Mouse (Mus musculus): ENCODE measurements around the gene Atad5.
"Not testable (repeated sequence)": the region's sequence is repeated elsewhere in the genome, so short reads cannot be mapped to it uniquely, and the experiment has no call there.

The Atad5 gene

DNA sequence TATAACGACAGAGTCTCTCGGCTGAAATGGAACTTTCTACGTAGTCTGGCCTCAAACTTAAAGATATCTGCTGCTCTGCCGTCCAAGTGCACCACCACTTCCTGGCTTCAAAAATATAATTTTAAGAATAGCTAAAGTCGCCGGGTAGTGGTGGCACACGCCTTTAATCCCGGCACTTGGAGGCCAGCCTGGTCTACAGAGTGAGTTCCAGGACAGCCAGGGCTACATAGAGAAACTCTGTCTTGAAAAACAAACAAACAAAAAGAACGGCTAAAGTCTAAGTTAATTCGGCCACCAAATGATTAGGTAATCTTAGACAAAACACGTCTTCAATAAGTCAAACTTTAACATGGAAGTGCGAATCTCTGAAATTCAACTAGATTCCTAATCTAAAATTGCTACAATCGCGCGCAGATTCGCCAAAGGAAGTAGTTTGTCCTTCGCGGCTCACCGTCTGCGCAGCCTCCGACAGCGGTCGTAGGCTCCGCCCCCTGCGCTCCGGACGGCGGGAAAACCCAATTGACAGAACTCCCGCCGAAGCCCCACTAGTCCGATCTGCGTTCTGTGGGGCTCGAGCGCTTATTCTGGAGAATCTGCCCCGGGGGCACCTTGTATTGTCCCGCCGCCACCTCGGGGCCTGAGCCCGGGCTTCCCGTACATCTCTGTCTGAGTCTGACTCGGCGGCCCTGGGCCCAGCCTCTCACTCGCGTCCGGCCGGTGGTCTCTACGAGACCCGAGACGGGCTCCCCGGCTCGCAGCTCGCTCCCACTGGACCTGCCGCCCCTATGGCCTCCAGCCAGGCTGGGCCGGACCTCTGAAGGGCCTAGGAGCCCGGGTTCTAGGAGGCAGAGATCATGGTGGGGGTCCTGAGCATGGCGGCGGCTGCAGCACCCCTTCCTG is at the start of gene Atad5:
TSS of gene Atad5 (plus strand) at position 484 of the 900 bp plus-strand sequence.
- peak; percentile 88 to 90 for DNase-seq (ENCODE audit: low spot score in 2 of 2)

- DNase-seq (ENCODE audit: low spot score in 2 of 2): peak in 1 of 2 experiments; percentile 48
Observed at GRCm38 (mm10) chr11:80042615-80043418, 46.4 kb upstream of the Atad5 start.

- DNase-seq (ENCODE audit: low spot score in 2 of 2): no peak
Observed at GRCm38 (mm10) chr11:80043419-80043817, 45.8 kb upstream of the Atad5 start.

- no peak for DNase-seq (ENCODE audit: low spot score in 2 of 2)
Observed at GRCm38 (mm10) chr11:80046856-80047255, 42.3 kb upstream of the Atad5 start.

DNA sequence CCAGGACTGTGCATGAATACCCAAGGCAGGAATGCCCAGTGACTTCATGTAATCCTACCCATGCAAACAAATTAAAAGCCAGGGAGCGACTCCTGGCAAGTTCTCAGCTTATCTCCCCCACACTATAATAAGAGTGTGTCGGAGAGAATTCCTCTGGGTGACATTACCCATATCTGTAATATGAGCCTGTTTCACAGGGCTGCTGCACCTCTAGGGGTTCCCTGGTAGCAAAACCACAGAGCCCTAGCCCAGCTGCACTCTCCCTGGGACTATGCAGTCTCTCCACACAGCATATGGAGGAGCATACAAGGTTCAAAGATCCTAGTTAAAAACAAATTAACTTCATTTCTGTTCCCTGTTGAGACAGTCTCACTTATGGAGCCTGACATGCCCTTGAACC is 39.1 kb upstream of the Atad5 start:
- DNase-seq (ENCODE audit: low spot score in 2 of 2): no peak

DNA sequence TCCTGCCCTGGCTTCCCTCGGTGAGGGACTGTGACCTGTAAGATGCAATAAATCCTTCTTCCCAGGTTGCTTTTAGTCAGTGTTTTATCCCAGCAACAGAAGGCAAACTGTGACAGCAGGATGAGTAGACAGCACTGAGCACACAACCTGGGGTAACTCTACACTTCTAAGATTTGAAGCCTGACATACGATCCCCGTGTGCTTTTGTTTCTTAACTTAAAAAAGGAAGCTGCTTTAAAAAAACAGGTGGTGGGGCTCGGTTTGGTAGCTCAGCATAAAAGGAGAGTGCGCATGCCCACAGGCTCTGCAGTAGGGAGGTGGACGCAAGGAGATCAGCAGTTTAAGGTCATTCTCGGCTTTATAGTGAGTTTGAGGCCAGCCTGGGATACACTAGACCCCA is 36.7 kb upstream of the Atad5 start:
- DNase-seq (ENCODE audit: low spot score in 2 of 2): no peak

DNA sequence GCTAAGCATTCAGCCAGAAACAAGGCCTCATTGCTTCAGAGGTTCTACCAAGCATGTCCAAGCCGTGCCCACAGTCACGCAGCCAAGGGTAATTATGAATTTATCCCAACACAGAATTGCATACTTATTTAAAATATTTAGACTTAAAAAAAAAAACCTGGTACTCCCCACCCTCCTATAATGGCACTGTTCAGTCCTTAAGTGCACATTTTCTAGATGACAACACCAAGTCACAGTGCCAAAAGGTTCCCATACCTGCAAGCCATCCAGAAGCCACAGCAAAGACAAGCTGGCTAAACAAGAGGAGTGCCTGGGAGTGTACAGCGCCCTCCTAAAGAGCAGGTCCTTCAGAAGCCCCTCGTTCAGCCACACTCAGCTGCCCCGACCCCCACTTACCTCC is 36.0 kb upstream of the Atad5 start:
- no peak for DNase-seq (ENCODE audit: low spot score in 2 of 2)

DNA sequence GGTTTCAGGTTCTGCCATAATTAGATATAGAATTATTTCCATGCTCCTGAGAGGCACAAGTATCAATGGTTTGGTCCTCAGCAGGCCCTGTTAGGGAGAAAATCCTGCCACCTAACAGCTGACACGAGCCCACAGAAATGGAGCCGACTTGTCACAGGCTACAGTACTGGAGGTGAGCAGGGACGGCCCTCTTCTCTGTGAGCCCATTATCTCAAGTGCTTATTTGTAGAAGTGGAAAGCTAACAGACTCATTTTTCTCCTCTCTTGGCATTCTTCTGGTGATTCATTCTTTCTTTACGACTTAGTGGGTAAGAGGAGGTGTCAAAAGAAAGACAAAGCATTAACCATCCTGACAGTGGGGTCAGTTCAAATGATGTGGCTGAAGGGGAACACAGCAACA is 34.5 kb upstream of the Atad5 start:
- DNase-seq (ENCODE audit: low spot score in 2 of 2): no peak

DNA sequence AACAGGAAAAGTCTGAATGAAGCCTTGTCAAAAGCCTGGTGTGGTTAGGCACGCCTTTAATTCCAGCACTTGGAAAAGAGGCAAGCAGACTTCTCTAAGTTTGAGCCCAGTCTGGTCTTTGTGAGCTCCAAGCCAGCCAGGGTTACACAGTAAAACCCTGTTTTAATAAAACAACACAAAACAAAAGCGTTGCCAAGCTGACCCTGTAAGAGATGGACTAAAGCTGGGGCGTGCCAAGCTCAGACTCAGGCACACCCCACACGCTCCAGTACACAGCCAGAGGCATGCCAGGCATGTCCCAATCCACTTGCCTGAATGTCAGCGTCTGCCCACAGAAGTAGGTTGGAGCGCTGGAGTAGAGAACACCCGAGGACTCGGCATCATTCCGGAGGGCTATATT is 33.1 kb upstream of the Atad5 start:
- DNase-seq (ENCODE audit: low spot score in 2 of 2): no peak

- DNase-seq (ENCODE audit: low spot score in 2 of 2): no peak
Observed at GRCm38 (mm10) chr11:80062159-80062558, 27.0 kb upstream of the Atad5 start.

- not testable (repeated sequence) for DNase-seq (ENCODE audit: low spot score in 2 of 2)
Observed at GRCm38 (mm10) chr11:80066373-80066772, 22.8 kb upstream of the Atad5 start.

- no peak for DNase-seq (ENCODE audit: low spot score in 2 of 2)
Observed at GRCm38 (mm10) chr11:80067558-80067957, 21.6 kb upstream of the Atad5 start.

DNA sequence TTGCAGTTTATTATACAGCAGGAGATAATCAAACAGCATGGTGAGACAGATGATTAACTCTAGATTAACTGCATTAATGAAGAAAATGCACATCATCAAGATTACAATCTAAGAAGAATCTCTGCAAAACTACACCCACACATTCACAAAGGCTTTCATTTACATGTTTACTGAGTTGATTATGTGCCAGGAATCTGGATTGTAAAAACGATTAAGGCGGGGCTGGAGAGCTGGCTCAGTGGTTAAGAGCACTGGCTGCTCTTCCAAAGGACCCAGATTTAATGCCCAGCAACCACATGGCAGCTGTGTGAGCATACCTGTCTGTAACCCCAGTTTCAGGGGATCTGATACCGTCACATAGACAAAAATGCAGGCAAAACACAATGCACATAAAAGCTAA is 19.4 kb upstream of the Atad5 start:
- DNase-seq (ENCODE audit: low spot score in 2 of 2): no peak

- no peak for DNase-seq (ENCODE audit: low spot score in 2 of 2)
Observed at GRCm38 (mm10) chr11:80071039-80071438, 18.2 kb upstream of the Atad5 start.

DNA sequence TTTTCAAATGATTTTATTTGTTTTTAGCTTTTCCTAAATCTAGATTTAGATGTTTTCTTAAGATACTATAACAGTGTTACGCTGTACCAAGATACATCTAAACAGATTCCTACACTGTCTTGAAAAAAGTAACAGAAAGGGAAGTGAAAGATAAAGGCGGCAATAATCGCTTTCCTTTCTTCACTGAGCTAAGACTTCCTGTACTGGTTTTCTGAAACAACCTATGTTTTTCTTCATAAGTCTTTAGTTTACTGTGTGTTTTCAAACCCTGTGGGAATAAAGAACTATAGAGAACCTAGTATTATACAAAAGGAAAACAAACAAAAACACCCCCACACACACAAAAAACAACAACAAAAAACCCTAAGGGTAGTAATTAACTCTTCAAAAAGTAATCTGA is 16.8 kb upstream of the Atad5 start:
- no peak for DNase-seq (ENCODE audit: low spot score in 2 of 2)

- no peak for DNase-seq (ENCODE audit: low spot score in 2 of 2)
Observed at GRCm38 (mm10) chr11:80075608-80076277, 13.5 kb upstream of the Atad5 start.

GRCm38 (mm10) chr11:80077784-80078545 is 11.2 kb upstream of the Atad5 start:
- no peak for DNase-seq (ENCODE audit: low spot score in 2 of 2)

- DNase-seq (ENCODE audit: low spot score in 2 of 2): no peak
Observed at GRCm38 (mm10) chr11:80078831-80079230, 10.4 kb upstream of the Atad5 start.

DNA sequence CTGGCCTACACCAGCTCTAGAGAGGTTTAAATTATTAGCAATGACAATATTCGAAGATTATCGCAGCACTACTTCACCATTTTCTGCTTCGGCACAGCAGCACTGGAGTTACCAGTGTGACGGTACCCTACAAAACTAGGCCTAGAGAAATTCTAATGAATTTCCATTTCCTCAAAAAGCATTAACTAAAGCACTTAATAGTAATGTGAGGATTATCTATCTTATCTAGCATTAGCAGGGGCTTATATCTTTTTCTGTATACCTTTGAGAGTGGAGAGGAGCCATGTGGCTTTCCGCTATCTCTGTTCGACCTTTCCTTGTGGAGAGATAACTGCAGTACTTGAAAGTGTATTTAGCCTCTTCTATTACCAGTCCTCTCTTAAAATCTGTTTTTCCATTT is 9.4 kb upstream of the Atad5 start:
- no peak for DNase-seq (ENCODE audit: low spot score in 2 of 2)

GRCm38 (mm10) chr11:80080381-80080825 is 8.8 kb upstream of the Atad5 start:
- DNase-seq (ENCODE audit: low spot score in 2 of 2): peak in 1 of 2 experiments; percentile 27

Data from spleen, postnatal 14 days (tissue).